In genomic region chr9:55937224-55937663, GRCm38 (mm10) we compare ENCODE assay signal across 8 mouse cellular contexts. TPM values are rescaled to one million over a fixed set of nuclear protein-coding genes. Genes with fewer than 3 reads are reported as not detected.
DNase-seq lines count a peak whose midpoint lies in the region; ATAC-seq and TF ChIP-seq lines count a peak whose summit lies in the region.

No protein-coding gene starts in this region.

- H3K27ac ChIP-seq in lung, embryonic 16.5 days (ENCODE audit: low read length): peak overlapping the region; percentile 89
- peak overlapping the region; percentile 72; the same call in 1 of the 2 replicates for H3K27ac ChIP-seq in limb, embryonic 11.5 days (replicated peaks; ENCODE audit: low read depth, low read length)
- H3K27ac ChIP-seq in neural tube, embryonic 13.5 days (replicated peaks): peak overlapping the region; percentile 89

- no peak for ATAC-seq in lung, embryonic 16.5 days (ENCODE audit: low read depth)
- ATAC-seq in granulocyte monocyte progenitor cell, adult 5-6 weeks (replicated peaks; ENCODE audit: poor library complexity, severe bottlenecking): 0 out of 2 replicates have a peak, but pooled peaks have one; percentile 21
- ATAC-seq in limb, embryonic 11.5 days (ENCODE audit: insufficient number of reproducible peaks, low FRiP score, low TSS enrichment, low read depth): no peak
- ATAC-seq in neural tube, embryonic 13.5 days (ENCODE audit: low read depth): peak; percentile 2; the same call in 1 of the 2 replicates

- WGBS in lung, embryonic 16.5 days: 33% methylated on average over 5 of the region's 5 CpGs
- 47% methylated on average over 5 of the region's 5 CpGs for WGBS in limb, embryonic 11.5 days
- 38% methylated on average over 5 of the region's 5 CpGs for WGBS in neural tube, embryonic 13.5 days

- no peak for TF ChIP-seq POLR2A in brain, embryonic 14.5 days (IDR thresholded peaks at IDR 0.05; ENCODE audit: borderline replicate concordance, extremely low read depth, insufficient read depth, insufficient read length, poor library complexity, severe bottlenecking)

- H3K9me3 ChIP-seq in lung, embryonic 16.5 days (ENCODE audit: control insufficient read depth, low read length): no peaks in the 10 kb centered on the region
- no peaks in the 10 kb centered on the region for H3K9me3 ChIP-seq in limb, embryonic 11.5 days (ENCODE audit: control insufficient read depth, low read length)
- no peaks in the 10 kb centered on the region for H3K9me3 ChIP-seq in neural tube, embryonic 13.5 days

- H3K4me3 ChIP-seq in lung, embryonic 16.5 days (ENCODE audit: low read length): peak overlapping the region; percentile 88
- peak overlapping the region; percentile 70 for H3K4me3 ChIP-seq in limb, embryonic 11.5 days (ENCODE audit: low read depth, low read length)
- H3K4me3 ChIP-seq in neural tube, embryonic 13.5 days: peak overlapping the region; percentile 81

- DNase-seq in lung, postnatal 36 days: no peak
- DNase-seq in brain, embryonic 14.5 days (ENCODE audit: low read depth): peak; percentile 47
- DNase-seq in limb, embryonic 11.5 days (ENCODE audit: low spot score): peak; percentile 30
- no peak for DNase-seq in ovary, postnatal 36 days (ENCODE audit: low spot score)
- no peak for DNase-seq in spleen, postnatal 36 days (ENCODE audit: low spot score in 2 of 2)

- H3K4me2 ChIP-seq in lung, embryonic 16.5 days (ENCODE audit: low read depth, low read length): peak overlapping the region; percentile 81
- peak overlapping the region; percentile 39 for H3K4me2 ChIP-seq in limb, embryonic 11.5 days (ENCODE audit: low read depth, severe bottlenecking)
- H3K4me2 ChIP-seq in neural tube, embryonic 13.5 days: peak overlapping the region; percentile 73

- H3K27me3 ChIP-seq in lung, embryonic 16.5 days (ENCODE audit: control insufficient read depth, insufficient read depth, low read depth, low read length): no peaks in the 10 kb centered on the region
- H3K27me3 ChIP-seq in limb, embryonic 11.5 days (ENCODE audit: control insufficient read depth, insufficient read depth, low read length): no peaks in the 10 kb centered on the region
- H3K27me3 ChIP-seq in neural tube, embryonic 13.5 days: no peaks in the 10 kb centered on the region

- no peaks in the 10 kb centered on the region for H3K36me3 ChIP-seq in lung, embryonic 16.5 days (ENCODE audit: control insufficient read depth, insufficient read depth, low read length)
- no peaks in the 10 kb centered on the region for H3K36me3 ChIP-seq in limb, embryonic 11.5 days (ENCODE audit: control insufficient read depth, insufficient read depth, low read length)
- no peaks in the 10 kb centered on the region for H3K36me3 ChIP-seq in neural tube, embryonic 13.5 days

- no peak for TF ChIP-seq CTCF in brain, embryonic 14.5 days (IDR thresholded peaks at IDR 0.05; ENCODE audit: borderline replicate concordance, extremely low read depth, insufficient read depth, insufficient read length)

- H3K9ac ChIP-seq in lung, embryonic 16.5 days (ENCODE audit: low read length): peak overlapping the region; percentile 96
- peak overlapping the region; percentile 83 for H3K9ac ChIP-seq in limb, embryonic 11.5 days (ENCODE audit: low read length)
- H3K9ac ChIP-seq in neural tube, embryonic 13.5 days: peak overlapping the region; percentile 89

- H3K4me1 ChIP-seq in lung, embryonic 16.5 days (replicated peaks; ENCODE audit: control insufficient read depth, insufficient read depth, low read length): peaks cover 16% of the 10 kb centered on the region
- peaks cover 3% of the 10 kb centered on the region for H3K4me1 ChIP-seq in limb, embryonic 11.5 days (ENCODE audit: control insufficient read depth, insufficient read depth, low read length)
- H3K4me1 ChIP-seq in neural tube, embryonic 13.5 days (replicated peaks): peaks cover 25% of the 10 kb centered on the region

RNA-seq across cellular contexts. Expression of gene Scaper, which starts 0.7 kb away (rescaled TPM):
- 7.3 and 7.7 TPM in 2 replicates for polyA plus RNA-seq in lung, embryonic 16.5 days (2015; fragmentation: Nextera tagmentation; extraction: Ambion mirVana)
- 15.2 and 27.1 TPM in 2 replicates for polyA plus RNA-seq in brain, embryonic 14.5 days (2012; rRNA removed)
- 5.4 and 5.7 TPM in 2 replicates for total RNA-seq in granulocyte monocyte progenitor cell, adult 5-6 weeks (2014; fragmentation: Nextera tagmentation)
- 8.0 and 11.3 TPM in 2 replicates for total RNA-seq in granulocyte monocyte progenitor cell, adult 5-6 weeks (2017)
- polyA plus RNA-seq in limb, embryonic 11.5 days (2014; fragmentation: Nextera tagmentation; extraction: Ambion mirVana): 7.1 and 8.4 TPM in 2 replicates
- polyA plus RNA-seq in neural tube, embryonic 13.5 days (2015; fragmentation: Nextera tagmentation; extraction: Ambion mirVana): 33.0 and 34.9 TPM in 2 replicates

Comparison
In these comparisons a context has a peak if more than half of its experiments do, and no peak if none do; other contexts are left out.
1. ATAC-seq: peak in granulocyte monocyte progenitor cell, adult 5-6 weeks (single experiment) and neural tube, embryonic 13.5 days (single experiment); none in lung, embryonic 16.5 days (single experiment) and limb, embryonic 11.5 days (single experiment).
2. DNase-seq: peak in brain, embryonic 14.5 days (single experiment) and limb, embryonic 11.5 days (single experiment); none in lung, postnatal 36 days (single experiment), ovary, postnatal 36 days (single experiment) and spleen, postnatal 36 days (0 of 2).
3. Peak in every context shown above with its lines, with median percentiles within 50 percentile points of each other: H3K27ac ChIP-seq, H3K4me2 ChIP-seq, H3K4me3 ChIP-seq and H3K9ac ChIP-seq.